Mouse (Mus musculus) MEL (cell line): ENCODE data around the gene Atpif1.

ENCODE experiments used
- GATA1 ChIP-seq: IDR thresholded peaks from 2 replicates; pipeline ENCODE4 v1.6.1; 2011; ENCODE audit warnings: low read depth, low read length, improper control_type of control experiment
- MAZ ChIP-seq: IDR thresholded peaks from 2 replicates; pipeline ENCODE4 v1.6.1; 2012; ENCODE audit warnings: low read depth, mild to moderate bottlenecking, inconsistent platforms, low read length, improper control_type of control experiment
- MXI1 ChIP-seq: IDR thresholded peaks from 2 replicates; pipeline ENCODE4 v1.6.1; 2011; ENCODE audit warnings: mild to moderate bottlenecking, low read depth, low read length, improper control_type of control experiment
- POLR2A ChIP-seq, 2 experiments: IDR thresholded peaks; 2 replicates each; pipeline ENCODE4 v1.6.1; 2011 to 2012; ENCODE audit warnings: low read length in 2 of 2, mild to moderate bottlenecking in 2 of 2, control low read depth in 1 of 2, improper control_type of control experiment in 1 of 2, low read depth in 1 of 2, moderate library complexity in 1 of 2; ENCODE audit not compliant: control insufficient read depth in 1 of 2, insufficient read depth in 1 of 2, poor library complexity in 1 of 2

- TF ChIP-seq MXI1 (peak; percentile 91), POLR2A (IDR thresholded peaks at IDR 0.05; ENCODE audit: control insufficient read depth in 1 of 2, insufficient read depth in 1 of 2, low read depth in 1 of 2, low read length in 2 of 2, poor library complexity in 1 of 2) (peak; percentile 87 to 93), GATA1 (0 out of 2 replicates have a peak, but pooled peaks have one; percentile 11), MAZ (peak; percentile 74)
Observed at GRCm38 (mm10) chr4:132510352-132510798, 23.1 kb downstream of the Atpif1 start, which contains the start of gene Sesn2.
